Mouse (Mus musculus): ENCODE measurements around the gene Hcrt.

DNA sequence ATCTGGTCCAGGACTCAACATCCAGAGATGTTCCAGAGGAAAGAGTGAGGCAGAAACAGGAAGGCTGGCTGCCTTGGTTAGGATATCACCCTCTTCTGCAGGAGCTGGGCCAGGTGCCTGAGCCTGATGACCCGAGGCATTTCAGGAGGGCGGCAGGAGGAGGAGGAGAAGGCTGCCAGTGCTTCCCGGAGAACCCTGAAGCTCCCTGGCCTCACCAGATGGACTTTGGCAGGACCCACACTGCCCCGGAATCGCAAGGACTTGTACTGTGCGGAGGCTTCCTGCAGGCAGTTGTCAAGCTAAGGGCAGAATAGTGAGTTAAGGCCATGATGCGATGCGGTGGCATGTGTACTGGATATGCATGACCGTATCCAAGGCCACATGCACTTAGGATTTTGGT lies 4.0 kb upstream of the Hcrt start:
- TF ChIP-seq CTCF (IDR thresholded peaks at IDR 0.05; ENCODE audit: control insufficient read depth, insufficient read depth, insufficient read length) (no peak), USF1 (IDR thresholded peaks at IDR 0.05; ENCODE audit: low read depth) (no peak), MAX (IDR thresholded peaks at IDR 0.05) (no peak), CEBPB (IDR thresholded peaks at IDR 0.05; ENCODE audit: low read depth) (no peak)

All from C2C12 (cell line).